Mouse (Mus musculus) c-Kit-negative CD71-positive TER-119-positive erythroid progenitor cells, embryonic 14.5 days (primary cell): Measurements from ENCODE around the gene Gsta4.
"Not testable (repeated sequence)": the region's sequence is repeated elsewhere in the genome, so short reads cannot be mapped to it uniquely, and the experiment has no call there.

Source experiments
- DNase-seq: peaks from one replicate; pipeline ENCODE4 v3.0.0-alpha.2; 2013; ENCODE audit warnings: low read depth, low spot score

Gene Gsta4

DNA sequence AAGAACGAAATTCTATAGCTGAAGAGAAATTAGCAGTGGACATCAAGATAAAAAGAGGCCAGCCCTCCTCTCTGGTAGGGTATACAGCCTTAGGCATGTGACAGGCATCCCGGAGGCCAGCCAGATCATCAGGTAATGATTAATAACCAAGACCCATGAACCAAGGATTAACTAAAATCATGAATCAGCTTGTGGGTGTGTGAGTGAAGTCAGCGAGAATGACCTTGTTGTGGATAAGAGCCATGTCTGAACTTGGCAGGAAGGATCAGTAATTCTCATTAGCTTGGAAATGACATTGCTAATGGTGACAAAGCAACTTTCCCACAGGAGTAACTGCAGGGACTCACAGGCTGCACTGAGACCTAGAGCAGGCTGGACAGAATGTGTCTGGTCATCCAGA, 47.1 kb downstream of the Gsta4 start:
- DNase-seq, result not testable (repeated sequence)

DNA sequence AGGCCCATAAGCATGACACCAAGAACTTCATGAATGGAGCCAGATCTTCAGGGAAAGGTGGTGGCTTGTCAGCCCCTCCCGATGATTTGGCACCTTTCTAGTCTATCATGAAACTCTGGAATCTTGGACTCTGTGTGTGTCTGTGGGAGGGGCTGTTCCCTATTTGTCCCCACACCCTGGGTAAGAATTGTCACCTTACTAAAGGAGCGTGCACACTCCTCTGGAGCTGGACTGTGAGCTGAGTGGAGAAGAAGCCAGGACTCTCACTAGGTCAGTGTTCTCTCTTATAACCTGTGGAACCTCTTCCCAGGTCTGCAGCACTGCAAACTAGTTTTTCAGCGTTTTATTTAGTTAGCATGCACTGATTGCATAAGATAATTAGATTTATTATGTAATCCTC, 47.9 kb downstream of the Gsta4 start, which contains the start of gene Gsta1:
Gene Gsta1 (plus strand): TSS at position 196 of the 400 bp plus-strand sequence.
- DNase-seq, result not testable (repeated sequence)

DNA sequence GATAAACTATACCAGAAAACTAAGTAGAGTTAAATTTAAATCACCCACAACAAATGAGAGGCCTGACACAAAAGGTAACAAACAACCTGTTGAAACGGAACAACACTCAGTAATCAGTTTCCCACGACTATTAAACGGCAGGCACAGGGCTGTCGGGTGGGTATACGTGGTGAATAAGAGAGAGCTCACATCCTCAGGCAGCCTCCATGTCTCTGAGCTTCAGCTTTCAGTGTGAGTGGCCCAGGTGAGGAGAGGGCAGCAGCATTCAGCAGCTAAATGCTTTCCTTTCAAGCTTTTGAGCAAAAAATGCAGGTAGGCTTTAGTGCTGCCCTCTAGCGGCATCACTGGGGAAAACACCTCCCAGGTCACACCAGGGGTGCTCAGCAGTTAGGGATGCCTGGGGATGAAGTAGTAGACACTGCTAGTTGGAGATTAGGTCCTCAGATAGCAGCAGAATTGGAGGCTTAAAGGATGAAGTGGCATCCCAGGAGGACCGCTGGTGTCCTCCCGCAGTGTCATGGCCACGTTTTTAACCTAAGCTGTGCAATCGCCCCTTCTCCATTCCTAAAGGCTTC, 50.6 kb downstream of the Gsta4 start:
- not testable (repeated sequence) for DNase-seq

DNA sequence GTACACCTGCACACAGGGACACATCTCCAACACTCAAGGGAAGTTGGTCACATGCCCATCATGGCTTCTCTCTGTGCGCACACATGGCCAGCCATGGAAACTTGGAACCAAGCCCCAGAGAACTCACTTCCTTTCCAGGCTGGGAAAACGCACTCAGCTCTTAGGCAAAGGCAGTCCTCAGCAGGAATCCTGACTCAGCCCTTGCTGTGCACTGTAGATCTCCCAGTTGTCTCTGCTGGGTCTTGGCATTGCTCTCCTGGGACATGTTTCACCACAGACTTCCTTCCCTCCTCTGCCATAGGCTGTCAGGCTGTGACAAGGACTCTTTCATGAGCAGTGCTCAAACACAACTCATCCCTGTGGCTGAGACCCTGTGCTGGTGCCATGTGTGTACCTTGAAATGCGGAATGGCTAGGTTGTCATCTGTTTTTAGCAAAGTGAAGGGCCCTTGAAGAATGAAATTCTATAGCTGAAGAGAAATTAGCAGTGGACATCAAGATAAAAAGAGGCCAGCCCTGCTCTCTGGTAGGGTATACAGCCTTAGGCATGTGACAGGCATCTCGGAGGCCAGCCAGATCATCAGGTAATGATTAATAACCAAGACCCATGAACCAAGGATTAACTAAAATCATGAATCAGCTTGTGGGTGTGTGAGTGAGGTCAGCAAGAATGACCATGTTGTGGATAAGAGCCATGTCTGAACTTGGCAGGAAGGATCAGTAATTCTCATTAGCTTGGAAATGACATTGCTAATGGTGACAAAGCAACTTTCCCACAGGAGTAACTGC, 73.3 kb downstream of the Gsta4 start:
- DNase-seq, result not testable (repeated sequence)

DNA sequence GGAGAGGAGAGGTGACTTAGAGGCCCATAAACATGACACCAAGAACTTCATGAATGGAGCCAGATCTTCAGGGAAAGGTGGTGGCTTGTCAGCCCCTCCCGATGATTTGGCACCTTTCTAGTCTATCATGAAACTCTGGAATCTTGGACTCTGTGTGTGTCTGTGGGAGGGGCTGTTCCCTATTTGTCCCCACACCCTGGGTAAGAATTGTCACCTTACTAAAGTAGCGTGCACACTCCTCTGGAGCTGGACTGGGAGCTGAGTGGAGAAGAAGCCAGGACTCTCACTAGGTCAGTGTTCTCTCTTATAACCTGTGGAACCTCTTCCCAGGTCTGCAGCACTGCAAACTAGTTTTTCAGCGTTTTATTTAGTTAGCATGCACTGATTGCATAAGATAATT, 74.3 kb downstream of the Gsta4 start, which contains the start of gene Gm3776:
Gene Gm3776 (plus strand): TSS at position 216 of the 400 bp plus-strand sequence.
- DNase-seq, result not testable (repeated sequence)
